Comparison of ENCODE assay signal across 34 mouse cellular contexts in genomic region chr5:72250180-72250579, GRCm38 (mm10).
A peak's percentile ranks its signal among the peaks of the same experiment; 100 is the strongest.
DNase-seq lines count a peak whose midpoint lies in the region; ATAC-seq and TF ChIP-seq lines count a peak whose summit lies in the region.
"Had no signal": no experiment of that assay in that cellular context is flagged by ENCODE, and none has a peak within 500 bp of the region (broad histone marks: within the 10 kb centered on the region; RNA-seq: fewer than 3 reads in every experiment).

No protein-coding gene starts in this region.

- TF ChIP-seq EP300 in liver, postnatal 0 days (IDR thresholded peaks at IDR 0.05; ENCODE audit: low read depth), result no peak

- 67% methylated on average over 1 of the region's 1 CpGs for WGBS in liver, postnatal 0 days (ENCODE audit: insufficient replicate concordance)
- WGBS in kidney, embryonic 15.5 days, result 100% methylated on average over 1 of the region's 1 CpGs

- DNase-seq in liver, postnatal 0 days, result no peak
- DNase-seq in liver, result no peak
- peak; percentile 68 for DNase-seq in NIH3T3 (ENCODE audit: low read depth)
- no peak for DNase-seq in frontal cortex, postnatal 36 days (ENCODE audit: low spot score in 2 of 2)
- DNase-seq in cerebellum, adult 9-10 months, result no peak
- DNase-seq: cerebellum, adult 2 months; cerebellum, postnatal 25 days; gastrocnemius, adult 2 months; gastrocnemius, postnatal 36 days; heart, adult 18-20 months; heart, postnatal 4 days; kidney, adult 9 months; kidney, postnatal 14 days; layer of hippocampus, adult 9-11 months; lung, embryonic 14.5 days; lung, postnatal 14 days; right cerebral cortex, adult 18-20 months; spleen, adult 18-20 months; thymus, adult 18-20 months; thymus, postnatal 25 days had no signal

- no peak overlapping the region for H3K27ac ChIP-seq in liver, postnatal 0 days (ENCODE audit: low read depth)
- no peak overlapping the region for H3K27ac ChIP-seq in kidney, embryonic 15.5 days
- H3K27ac ChIP-seq: embryonic facial prominence, embryonic 10.5 days; embryonic facial prominence, embryonic 15.5 days; forebrain, embryonic 15.5 days; gastrocnemius, adult 2 months; hindbrain, embryonic 13.5 days; limb, embryonic 10.5 days; limb, embryonic 15.5 days; liver, embryonic 14.5 days; midbrain, embryonic 10.5 days; midbrain, embryonic 15.5 days; neural tube, embryonic 12.5 days had no signal

- H3K4me3 ChIP-seq in liver, postnatal 0 days (ENCODE audit: low read depth, low read length), result no peak overlapping the region
- H3K4me3 ChIP-seq in kidney, embryonic 15.5 days (replicated peaks), result no peak overlapping the region
- H3K4me3 ChIP-seq: embryonic facial prominence, embryonic 10.5 days; embryonic facial prominence, embryonic 15.5 days; forebrain, embryonic 15.5 days; gastrocnemius, adult 2 months; heart, embryonic 12.5 days; hindbrain, embryonic 13.5 days; limb, embryonic 10.5 days; limb, embryonic 15.5 days; midbrain, embryonic 10.5 days; midbrain, embryonic 15.5 days; neural tube, embryonic 12.5 days had no signal

- peaks cover 38% of the 10 kb centered on the region for H3K36me3 ChIP-seq in liver, postnatal 0 days (replicated peaks; ENCODE audit: insufficient read depth, low read length)
- H3K36me3 ChIP-seq in kidney, embryonic 15.5 days, result peaks cover 31% of the 10 kb centered on the region
- H3K36me3 ChIP-seq: forebrain, embryonic 15.5 days; midbrain, embryonic 15.5 days; neural tube, embryonic 12.5 days had no signal

- no peak for TF ChIP-seq CTCF in liver, postnatal 0 days (IDR thresholded peaks at IDR 0.05; ENCODE audit: low read depth)

- ATAC-seq in liver, postnatal 0 days, result peak; percentile 29; the same call in 1 of the 2 replicates
- ATAC-seq in inflammation-experienced regulatory T-cells, adult 6 months, result peak; percentile 43
- ATAC-seq in kidney, embryonic 15.5 days (replicated peaks; ENCODE audit: low FRiP score), result no peak
- ATAC-seq: forebrain, embryonic 15.5 days; midbrain, embryonic 15.5 days had no signal

- peaks cover 5% of the 10 kb centered on the region; the same call in 1 of the 2 replicates for H3K4me1 ChIP-seq in liver, postnatal 0 days (ENCODE audit: insufficient read depth)
- H3K4me1 ChIP-seq in kidney, embryonic 15.5 days, result no peaks in the 10 kb centered on the region
- H3K4me1 ChIP-seq: embryonic facial prominence, embryonic 10.5 days; embryonic facial prominence, embryonic 15.5 days; forebrain, embryonic 15.5 days; heart, embryonic 12.5 days; hindbrain, embryonic 13.5 days; limb, embryonic 10.5 days; limb, embryonic 15.5 days; midbrain, embryonic 10.5 days; midbrain, embryonic 15.5 days; neural tube, embryonic 12.5 days had no signal

- H3K4me2 ChIP-seq in liver, postnatal 0 days (ENCODE audit: low read depth, low read length), result no peak overlapping the region
- H3K4me2 ChIP-seq in kidney, embryonic 15.5 days, result no peak overlapping the region
- H3K4me2 ChIP-seq: embryonic facial prominence, embryonic 15.5 days; forebrain, embryonic 15.5 days; heart, embryonic 12.5 days; hindbrain, embryonic 13.5 days; limb, embryonic 15.5 days; lung, embryonic 14.5 days; midbrain, embryonic 15.5 days; neural tube, embryonic 12.5 days had no signal

- no peaks in the 10 kb centered on the region for H3K9me3 ChIP-seq in liver, postnatal 0 days (ENCODE audit: low read length)
- no peaks in the 10 kb centered on the region for H3K9me3 ChIP-seq in kidney, embryonic 15.5 days (replicated peaks)
- H3K9me3 ChIP-seq: embryonic facial prominence, embryonic 10.5 days; embryonic facial prominence, embryonic 15.5 days; forebrain, embryonic 15.5 days; G1E; heart, embryonic 12.5 days; hindbrain, embryonic 13.5 days; limb, embryonic 10.5 days; limb, embryonic 15.5 days; midbrain, embryonic 10.5 days; midbrain, embryonic 15.5 days; neural tube, embryonic 12.5 days had no signal

- no peak overlapping the region for H3K9ac ChIP-seq in liver, postnatal 0 days (replicated peaks)
- no peak overlapping the region for H3K9ac ChIP-seq in kidney, embryonic 15.5 days
- H3K9ac ChIP-seq: embryonic facial prominence, embryonic 15.5 days; forebrain, embryonic 15.5 days; heart, embryonic 12.5 days; hindbrain, embryonic 13.5 days; limb, embryonic 15.5 days; liver, embryonic 14.5 days; lung, embryonic 14.5 days; midbrain, embryonic 15.5 days; neural tube, embryonic 12.5 days had no signal

- no peaks in the 10 kb centered on the region for H3K27me3 ChIP-seq in liver, postnatal 0 days (ENCODE audit: insufficient read depth, low read length)
- H3K27me3 ChIP-seq in kidney, embryonic 15.5 days, result no peaks in the 10 kb centered on the region
- H3K27me3 ChIP-seq: embryonic facial prominence, embryonic 15.5 days; forebrain, embryonic 15.5 days; heart, embryonic 12.5 days; hindbrain, embryonic 13.5 days; limb, embryonic 15.5 days; midbrain, embryonic 15.5 days; neural tube, embryonic 12.5 days had no signal
